Mouse (Mus musculus) liver, postnatal 0 days (tissue): ENCODE measurements around the gene Arhgap44. TPM values are rescaled to one million over a fixed set of nuclear protein-coding genes. Genes with fewer than 3 reads are reported as not detected.

ENCODE experiments used
- ATAC-seq: fragments of 200-750 bp; cut with Nextera tagmentation; 2 replicates; pipeline ENCODE4 v1.8.0; 2017; ENCODE audit warnings: mild to moderate bottlenecking, moderate library complexity
- DNase-seq: peaks from one replicate; pipeline ENCODE4 v3.0.0-alpha.2; 2016
- H3K27ac ChIP-seq: fragments of 300-500 bp; sonication (generic); 2 replicates; pipeline ENCODE4 v1.5.1; 2014; ENCODE audit warnings: antibody characterized with exemption, moderate library complexity, mild to moderate bottlenecking, low read depth
- H3K27me3 ChIP-seq: fragments of 300-500 bp; sonication (generic); 2 replicates; pipeline ENCODE4 v1.6.1; 2014; ENCODE audit warnings: low read length, control low read depth, mixed read lengths; ENCODE audit not compliant: insufficient read depth
- H3K36me3 ChIP-seq: fragments of 300-500 bp; sonication (generic); replicated peaks from 2 replicates; pipeline ENCODE4 v1.6.1; 2014; ENCODE audit warnings: mild to moderate bottlenecking, control low read depth, low read length, moderate library complexity, mixed read lengths; ENCODE audit not compliant: insufficient read depth
- H3K4me1 ChIP-seq: fragments of 300-500 bp; sonication (generic); 2 replicates; pipeline ENCODE4 v1.6.1; 2014; ENCODE audit warnings: antibody characterized with exemption, mild to moderate bottlenecking, control low read depth; ENCODE audit not compliant: insufficient read depth
- H3K4me2 ChIP-seq: fragments of 300-500 bp; sonication (generic); 2 replicates; pipeline ENCODE4 v1.6.1; 2014; ENCODE audit warnings: low read depth, mild to moderate bottlenecking, low read length, moderate library complexity, mixed read lengths
- H3K4me3 ChIP-seq: fragments of 300-500 bp; sonication (generic); 2 replicates; pipeline ENCODE4 v1.5.1; 2014; ENCODE audit warnings: low read depth, low read length
- H3K9ac ChIP-seq: fragments of 300-500 bp; sonication (generic); replicated peaks from 2 replicates; pipeline ENCODE4 v1.6.1; 2014; ENCODE audit warnings: mild to moderate bottlenecking, moderate library complexity
- H3K9me3 ChIP-seq: fragments of 300-500 bp; sonication (generic); 2 replicates; pipeline ENCODE4 v1.6.1; 2016; ENCODE audit warnings: mild to moderate bottlenecking, control low read depth, low read length, mixed read lengths
- CTCF ChIP-seq: sonication (generic); IDR thresholded peaks from 2 replicates; pipeline ENCODE4 v1.5.1; 2016; ENCODE audit warnings: antibody characterized with exemption, low read depth
- EP300 ChIP-seq: IDR thresholded peaks from 2 replicates; pipeline ENCODE4 v1.6.1; 2016; ENCODE audit warnings: antibody characterized with exemption, low read depth, mild to moderate bottlenecking
- WGBS: fragments of 180-500 bp; shearing (Covaris S2); extraction: QIAGEN DNeasy Blood & Tissue Kit; methylation state at CpG from one replicate; pipeline ENCODE4 v1.1.7; 2014; ENCODE audit not compliant: insufficient replicate concordance; 5-methylcytosine and 5-hydroxymethylcytosine counted together
- polyA plus RNA-seq: library from polyadenylated mRNA; unstranded; fragments of >200 nt; fragmentation: Nextera tagmentation; extraction: Ambion mirVana; gene quantifications from 2 replicates; pipeline ENCODE4 v1.2.1, GENCODE M21; 2015

Arhgap44 gene
- polyA plus RNA-seq, 1 experiment from 2014 or later = 0.62 TPM

GRCm38 (mm10) chr11:65016754-65017153 is 146.0 kb downstream of the Arhgap44 start:
- Histone ChIP-seq H3K9me3 (no peaks in the 10 kb centered on the region), H3K27me3 (no peaks in the 10 kb centered on the region), H3K36me3 (no peaks in the 10 kb centered on the region), H3K4me2 (no peak overlapping the region), H3K4me1 (no peaks in the 10 kb centered on the region), H3K9ac (no peak overlapping the region), H3K4me3 (no peak overlapping the region), H3K27ac (no peak overlapping the region)
- TF ChIP-seq EP300 (no peak), CTCF (no peak)
- 74% methylated on average over 1 of the region's 1 CpGs for WGBS
- DNase-seq (no peak), ATAC-seq (no peak)

GRCm38 (mm10) chr11:65013906-65014305 is 148.9 kb downstream of the Arhgap44 start:
- H3K4me2 ChIP-seq = no peak overlapping the region
- H3K4me3 ChIP-seq = no peak overlapping the region
- 71% methylated on average over 6 of the region's 6 CpGs for WGBS
- no peaks in the 10 kb centered on the region for H3K9me3 ChIP-seq
- TF ChIP-seq EP300 (no peak), CTCF (no peak)
- DNase-seq (no peak), ATAC-seq (no peak)
- H3K36me3 ChIP-seq = no peaks in the 10 kb centered on the region
- no peak overlapping the region for H3K27ac ChIP-seq
- H3K4me1 ChIP-seq = no peaks in the 10 kb centered on the region
- no peaks in the 10 kb centered on the region for H3K27me3 ChIP-seq
- no peak overlapping the region for H3K9ac ChIP-seq

DNA sequence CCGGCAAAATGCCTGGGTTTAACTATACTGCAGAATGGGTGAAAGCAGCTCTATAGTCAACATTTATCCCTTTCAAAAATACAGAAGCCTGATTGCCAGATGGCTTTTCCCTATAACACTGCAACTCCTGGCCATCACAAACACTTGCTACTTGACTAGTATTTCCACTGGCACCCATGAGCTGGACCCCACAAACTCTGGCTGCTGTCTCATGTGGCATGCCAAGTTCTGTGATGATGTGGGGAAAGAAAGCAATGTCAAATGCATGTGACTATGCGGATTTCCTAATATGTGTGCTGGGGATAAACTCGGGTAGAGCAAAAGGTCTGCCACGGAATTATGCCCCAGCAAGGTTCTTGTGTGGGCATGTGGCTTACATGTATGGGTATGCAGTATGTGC is 156.7 kb downstream of the Arhgap44 start:
- no peak for TF ChIP-seq EP300
- TF ChIP-seq CTCF = no peak
- Histone ChIP-seq H3K9ac (no peak overlapping the region), H3K4me1 (no peaks in the 10 kb centered on the region), H3K9me3 (no peaks in the 10 kb centered on the region), H3K36me3 (peaks cover 19% of the 10 kb centered on the region), H3K4me2 (no peak overlapping the region), H3K27me3 (no peaks in the 10 kb centered on the region), H3K4me3 (no peak overlapping the region), H3K27ac (no peak overlapping the region)
- ATAC-seq (no peak), DNase-seq (no peak)
- WGBS = 84% methylated on average over 4 of the region's 4 CpGs

GRCm38 (mm10) chr11:65004836-65005235 is 157.9 kb downstream of the Arhgap44 start:
- DNase-seq = no peak
- H3K4me1 ChIP-seq = no peaks in the 10 kb centered on the region
- no peak overlapping the region for H3K9ac ChIP-seq
- H3K9me3 ChIP-seq = no peaks in the 10 kb centered on the region
- WGBS = 74% methylated on average over 3 of the region's 3 CpGs
- peaks cover 29% of the 10 kb centered on the region for H3K36me3 ChIP-seq
- no peak for ATAC-seq
- TF ChIP-seq EP300 (no peak), CTCF (no peak)
- no peak overlapping the region for H3K4me2 ChIP-seq
- no peak overlapping the region for H3K27ac ChIP-seq
- no peaks in the 10 kb centered on the region for H3K27me3 ChIP-seq
- H3K4me3 ChIP-seq = no peak overlapping the region

GRCm38 (mm10) chr11:65003611-65004010 is 159.2 kb downstream of the Arhgap44 start:
- Histone ChIP-seq H3K36me3 (peaks cover 32% of the 10 kb centered on the region), H3K4me2 (no peak overlapping the region)

GRCm38 (mm10) chr11:65001729-65002128 is 161.0 kb downstream of the Arhgap44 start:
- 86% methylated on average over 14 of the region's 14 CpGs for WGBS
- peaks cover 39% of the 10 kb centered on the region for H3K36me3 ChIP-seq
- H3K4me1 ChIP-seq = no peaks in the 10 kb centered on the region
- no peak overlapping the region for H3K9ac ChIP-seq
- no peak for DNase-seq
- TF ChIP-seq EP300 = no peak
- no peak for TF ChIP-seq CTCF
- H3K9me3 ChIP-seq = no peaks in the 10 kb centered on the region
- H3K4me3 ChIP-seq = no peak overlapping the region
- ATAC-seq = no peak
- H3K27me3 ChIP-seq = no peaks in the 10 kb centered on the region
- no peak overlapping the region for H3K27ac ChIP-seq
- no peak overlapping the region for H3K4me2 ChIP-seq

More at GRCm38 (mm10) chr11:65003611-65004010, 159.2 kb downstream of the Arhgap44 start:
- ATAC-seq (no peak), DNase-seq (no peak)
- H3K27me3 ChIP-seq = no peaks in the 10 kb centered on the region
- H3K4me3 ChIP-seq = no peak overlapping the region
- no peaks in the 10 kb centered on the region for H3K9me3 ChIP-seq
- WGBS = 69% methylated on average over 5 of the region's 5 CpGs
- H3K27ac ChIP-seq = no peak overlapping the region
- H3K9ac ChIP-seq = no peak overlapping the region
- no peak for TF ChIP-seq EP300
- no peak for TF ChIP-seq CTCF
- no peaks in the 10 kb centered on the region for H3K4me1 ChIP-seq

DNA sequence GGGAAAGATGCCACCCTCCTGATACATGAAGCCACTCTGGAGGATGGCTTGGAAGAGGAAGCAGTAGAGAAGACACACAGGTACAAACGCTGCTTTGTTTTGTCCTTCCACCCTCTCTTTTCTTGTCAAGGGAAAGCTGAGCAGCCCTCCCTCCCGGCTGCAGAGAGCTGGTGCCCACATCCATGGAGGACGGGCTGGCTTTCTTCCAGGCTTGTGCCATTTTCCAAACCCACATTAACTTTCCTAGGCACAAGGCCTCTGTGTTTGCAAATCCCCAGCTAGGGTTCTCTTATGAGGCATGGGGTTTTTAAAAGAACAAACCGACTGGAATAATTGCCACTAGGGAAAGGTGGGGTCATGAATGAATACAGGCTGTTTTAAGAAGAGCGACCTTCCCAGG is 163.1 kb downstream of the Arhgap44 start:
- Histone ChIP-seq H3K9ac (no peak overlapping the region), H3K4me1 (no peaks in the 10 kb centered on the region), H3K27ac (no peak overlapping the region), H3K4me3 (no peak overlapping the region), H3K4me2 (no peak overlapping the region), H3K27me3 (no peaks in the 10 kb centered on the region), H3K9me3 (no peaks in the 10 kb centered on the region), H3K36me3 (peaks cover 49% of the 10 kb centered on the region)
- no peak for TF ChIP-seq EP300
- no peak for TF ChIP-seq CTCF
- WGBS = 83% methylated on average over 5 of the region's 5 CpGs
- ATAC-seq (no peak), DNase-seq (no peak)
